Mouse (Mus musculus): ENCODE results near the gene Lss.

Lss gene

GRCm38 (mm10) chr10:76531375-76531774 is at the start of gene Lss:
Gene Lss, plus strand, starts transcription at chr10:76531588.
- in situ Hi-C loops (cut with MboI; ENCODE audit: unreplicated experiment in 2 of 2), result loop anchor here in 1 of 2 experiments (10.0 kb wide), 1 partner anchor 723 kb away; the partner anchor contains the start of gene Pofut2

GRCm38 (mm10) chr10:76486302-76486701 is 45.1 kb upstream of the Lss start:
- in situ Hi-C loops (cut with MboI; ENCODE audit: unreplicated experiment in 2 of 2), result no loop called here

- in situ Hi-C loops (cut with MboI; ENCODE audit: unreplicated experiment in 2 of 2), result no loop called here
Observed at GRCm38 (mm10) chr10:76488265-76488664, 43.1 kb upstream of the Lss start.

GRCm38 (mm10) chr10:76489205-76489604 is 42.2 kb upstream of the Lss start:
- in situ Hi-C loops (cut with MboI; ENCODE audit: unreplicated experiment in 2 of 2), result no loop called here

- in situ Hi-C loops (cut with MboI; ENCODE audit: unreplicated experiment in 2 of 2), result no loop called here
Observed at GRCm38 (mm10) chr10:76493527-76493926, 37.9 kb upstream of the Lss start.

- in situ Hi-C loops (cut with MboI; ENCODE audit: unreplicated experiment in 2 of 2), result no loop called here
Observed at GRCm38 (mm10) chr10:76495501-76495900, 35.9 kb upstream of the Lss start.

GRCm38 (mm10) chr10:76496366-76496765 is 35.0 kb upstream of the Lss start:
- in situ Hi-C loops (cut with MboI; ENCODE audit: unreplicated experiment in 2 of 2), result no loop called here

- in situ Hi-C loops (cut with MboI; ENCODE audit: unreplicated experiment in 2 of 2), result no loop called here
Observed at GRCm38 (mm10) chr10:76497522-76497921, 33.9 kb upstream of the Lss start.

- in situ Hi-C loops (cut with MboI; ENCODE audit: unreplicated experiment in 2 of 2), result no loop called here
Observed at GRCm38 (mm10) chr10:76504271-76504943, 27.0 kb upstream of the Lss start.

- in situ Hi-C loops (cut with MboI; ENCODE audit: unreplicated experiment in 2 of 2), result no loop called here
Observed at GRCm38 (mm10) chr10:76505865-76506264, 25.5 kb upstream of the Lss start.

GRCm38 (mm10) chr10:76512965-76513583 is 18.3 kb upstream of the Lss start:
- in situ Hi-C loops (cut with MboI; ENCODE audit: unreplicated experiment in 2 of 2), result no loop called here

GRCm38 (mm10) chr10:76530922-76531321 is 466 bp upstream of the Lss start:
- in situ Hi-C loops (cut with MboI; ENCODE audit: unreplicated experiment in 2 of 2), result loop anchor here in 1 of 2 experiments (10.0 kb wide), 1 partner anchor 724 kb away; the partner anchor contains the start of gene Pofut2

GRCm38 (mm10) chr10:76531828-76532227 is 440 bp downstream of the Lss start:
- in situ Hi-C loops (cut with MboI; ENCODE audit: unreplicated experiment in 2 of 2), result loop anchor here in 1 of 2 experiments (10.0 kb wide), 1 partner anchor 723 kb away; the partner anchor contains the start of gene Pofut2

- in situ Hi-C loops (cut with MboI; ENCODE audit: unreplicated experiment in 2 of 2), result loop anchor here in 1 of 2 experiments (10.0 kb wide), 1 partner anchor 719 kb away; the partner anchor contains the start of gene Pofut2
Observed at GRCm38 (mm10) chr10:76535526-76535925, 4.1 kb downstream of the Lss start.

- in situ Hi-C loops (cut with MboI; ENCODE audit: unreplicated experiment in 2 of 2), result loop anchor here in 1 of 2 experiments (10.0 kb wide), 1 partner anchor 717 kb away; the partner anchor contains the start of gene Pofut2
Observed at GRCm38 (mm10) chr10:76537619-76538018, 6.2 kb downstream of the Lss start.

- in situ Hi-C loops (cut with MboI; ENCODE audit: unreplicated experiment in 2 of 2), result no loop called here
Observed at GRCm38 (mm10) chr10:76541336-76542085, 10.1 kb downstream of the Lss start.

GRCm38 (mm10) chr10:76542636-76543375 is 11.4 kb downstream of the Lss start:
- in situ Hi-C loops (cut with MboI; ENCODE audit: unreplicated experiment in 2 of 2), result no loop called here

GRCm38 (mm10) chr10:76546566-76546965 is 15.2 kb downstream of the Lss start:
- in situ Hi-C loops (cut with MboI; ENCODE audit: unreplicated experiment in 2 of 2), result no loop called here

GRCm38 (mm10) chr10:76548218-76548617 is 16.8 kb downstream of the Lss start:
- in situ Hi-C loops (cut with MboI; ENCODE audit: unreplicated experiment in 2 of 2), result no loop called here

- in situ Hi-C loops (cut with MboI; ENCODE audit: unreplicated experiment in 2 of 2), result no loop called here
Observed at GRCm38 (mm10) chr10:76550458-76550857, 19.1 kb downstream of the Lss start.

All from v-Abl transformed pro-B cells (cell line).